Mouse (Mus musculus) kidney, embryonic 16.5 days (tissue): ENCODE measurements around the gene Higd2a. TPM values are rescaled to one million over a fixed set of nuclear protein-coding genes. Genes with fewer than 3 reads are reported as not detected.
"Not testable (repeated sequence)": the region's sequence is repeated elsewhere in the genome, so short reads cannot be mapped to it uniquely, and the experiment has no call there.

Experiments used
- ATAC-seq: fragments of 200-750 bp; cut with Nextera tagmentation; 2 replicates; pipeline ENCODE4 v1.8.0; 2017; ENCODE audit warnings: moderate TSS enrichment; ENCODE audit not compliant: low FRiP score, low TSS enrichment
- H3K27ac ChIP-seq: fragments of 300-500 bp; sonication (generic); 2 replicates; pipeline ENCODE4 v1.5.1; 2014; ENCODE audit warnings: low read length
- H3K27me3 ChIP-seq: fragments of 300-500 bp; sonication (generic); 2 replicates; pipeline ENCODE4 v1.6.1; 2014; ENCODE audit warnings: low read length, control low read depth, mixed read lengths; ENCODE audit not compliant: insufficient read depth
- H3K36me3 ChIP-seq: fragments of 300-500 bp; sonication (generic); 2 replicates; pipeline ENCODE4 v1.6.1; 2014; ENCODE audit warnings: low read length, control low read depth, mixed read lengths; ENCODE audit not compliant: insufficient read depth
- H3K4me1 ChIP-seq: fragments of 300-500 bp; sonication (generic); 2 replicates; pipeline ENCODE4 v1.6.1; 2014; ENCODE audit warnings: low read length, control low read depth, mixed read lengths; ENCODE audit not compliant: insufficient read depth
- H3K4me2 ChIP-seq: fragments of 300-500 bp; sonication (generic); replicated peaks from 2 replicates; pipeline ENCODE4 v1.6.1; 2014; ENCODE audit warnings: low read depth, low read length
- H3K4me3 ChIP-seq: fragments of 300-500 bp; sonication (generic); 2 replicates; pipeline ENCODE4 v1.5.1; 2014; ENCODE audit warnings: mild to moderate bottlenecking, low read length
- H3K9ac ChIP-seq: fragments of 300-500 bp; sonication (generic); replicated peaks from 2 replicates; pipeline ENCODE4 v1.6.1; 2014; ENCODE audit warnings: low read length
- H3K9me3 ChIP-seq: fragments of 300-500 bp; sonication (generic); 2 replicates; pipeline ENCODE4 v1.6.1; 2016; ENCODE audit warnings: low read length, control low read depth
- whole genome bisulfite sequencing: fragments of 180-500 bp; shearing (Covaris S2); extraction: QIAGEN DNeasy Blood & Tissue Kit; methylation state at CpG from one replicate; pipeline ENCODE4 v1.1.7; 2014; 5-methylcytosine and 5-hydroxymethylcytosine counted together
- polyA plus RNA-seq: library from polyadenylated mRNA; unstranded; fragments of >200 nt; fragmentation: Nextera tagmentation; extraction: Ambion mirVana; gene quantifications from 2 replicates; pipeline ENCODE4 v1.2.1, GENCODE M21; 2015

Higd2a gene
- polyA plus RNA-seq, 1 experiment from 2014 or later = 208 TPM

GRCm38 (mm10) chr13:54610613-54610971 lies 20.6 kb downstream of the Higd2a start:
- no peak for ATAC-seq
- peak overlapping the region; percentile 74 for H3K4me3 ChIP-seq

GRCm38 (mm10) chr13:54610972-54611754 lies 21.2 kb downstream of the Higd2a start, which contains the start of gene Cltb:
Gene Cltb (minus strand): TSS chr13:54611344.
- peak within 1 kb of the TSS; percentile 74 for H3K4me3 ChIP-seq
- H3K4me2 ChIP-seq = peak within 1 kb of the TSS; percentile 84
- H3K9ac ChIP-seq = peak within 1 kb of the TSS; percentile 80
- under 1% methylated on average over 63 of the region's 66 CpGs for WGBS
- H3K9me3 ChIP-seq = no peaks in the 10 kb centered on the region
- H3K27ac ChIP-seq = peak within 1 kb of the TSS; percentile 63
- ATAC-seq = peak; percentile 79
- 0 out of 2 replicates have a peak, but pooled peaks cover 3% of the 10 kb centered on the region for H3K36me3 ChIP-seq
- no peaks in the 10 kb centered on the region for H3K27me3 ChIP-seq
- H3K4me1 ChIP-seq = peaks cover 21% of the 10 kb centered on the region

More at GRCm38 (mm10) chr13:54610613-54610971, 20.6 kb downstream of the Higd2a start:
- Histone ChIP-seq H3K9me3 (no peaks in the 10 kb centered on the region), H3K4me2 (peak overlapping the region; percentile 84), H3K27ac (0 out of 2 replicates have a peak overlapping the region, but pooled peaks have one; percentile 63), H3K36me3 (0 out of 2 replicates have a peak, but pooled peaks cover 3% of the 10 kb centered on the region), H3K27me3 (no peaks in the 10 kb centered on the region), H3K4me1 (peaks cover 21% of the 10 kb centered on the region), H3K9ac (peak overlapping the region; percentile 80)
- WGBS = 11% methylated on average over 13 of the region's 13 CpGs

GRCm38 (mm10) chr13:54613141-54613540 lies 23.1 kb downstream of the Higd2a start:
- not testable (repeated sequence) for H3K9me3 ChIP-seq, H3K27me3 ChIP-seq, H3K4me2 ChIP-seq, H3K27ac ChIP-seq, ATAC-seq, H3K4me3 ChIP-seq, H3K9ac ChIP-seq, H3K36me3 ChIP-seq
- 86% methylated on average over 8 of the region's 8 CpGs for WGBS
- H3K4me1 ChIP-seq = peaks cover 21% of the 10 kb centered on the region

GRCm38 (mm10) chr13:54616307-54616706 lies 26.3 kb downstream of the Higd2a start:
- Histone ChIP-seq H3K27me3 (no peaks in the 10 kb centered on the region), H3K27ac (no peak overlapping the region), H3K36me3 (no peaks in the 10 kb centered on the region), H3K9ac (no peak overlapping the region), H3K4me2 (no peak overlapping the region), H3K4me3 (no peak overlapping the region), H3K4me1 (peaks cover 7% of the 10 kb centered on the region), H3K9me3 (no peaks in the 10 kb centered on the region)
- no peak for ATAC-seq
- 78% methylated on average over 8 of the region's 8 CpGs for WGBS

GRCm38 (mm10) chr13:54616998-54617397 lies 27.0 kb downstream of the Higd2a start:
- Histone ChIP-seq H3K9me3 (no peaks in the 10 kb centered on the region), H3K4me3 (no peak overlapping the region), H3K27me3 (no peaks in the 10 kb centered on the region), H3K27ac (no peak overlapping the region), H3K4me2 (no peak overlapping the region), H3K36me3 (no peaks in the 10 kb centered on the region), H3K4me1 (peaks cover 2% of the 10 kb centered on the region; the same call in 1 of the 2 replicates), H3K9ac (no peak overlapping the region)
- no peak for ATAC-seq
- 65% methylated on average over 6 of the region's 6 CpGs for WGBS

GRCm38 (mm10) chr13:54621155-54621932 lies 31.3 kb downstream of the Higd2a start, which contains the start of gene Faf2:
Gene Faf2 (plus strand): TSS chr13:54621784.
- 11% methylated on average over 44 of the region's 44 CpGs for WGBS
- peaks cover 8% of the 10 kb centered on the region; the same call in 1 of the 2 replicates for H3K36me3 ChIP-seq
- no peaks in the 10 kb centered on the region for H3K27me3 ChIP-seq
- peak within 1 kb of the TSS; percentile 83 for H3K27ac ChIP-seq
- ATAC-seq = peak; percentile 98
- no peaks in the 10 kb centered on the region for H3K9me3 ChIP-seq
- peak within 1 kb of the TSS; percentile 98 for H3K4me3 ChIP-seq
- peak within 1 kb of the TSS; percentile 97 for H3K9ac ChIP-seq
- peak within 1 kb of the TSS; percentile 91 for H3K4me2 ChIP-seq
- peaks cover 13% of the 10 kb centered on the region for H3K4me1 ChIP-seq

GRCm38 (mm10) chr13:54621960-54622521 lies 32.0 kb downstream of the Higd2a start:
- WGBS = under 1% methylated on average over 27 of the region's 27 CpGs
- H3K27me3 ChIP-seq = no peaks in the 10 kb centered on the region
- H3K27ac ChIP-seq = peak overlapping the region; percentile 83

GRCm38 (mm10) chr13:54629128-54629527 lies 39.1 kb downstream of the Higd2a start:
- WGBS = 68% methylated on average over 4 of the region's 4 CpGs

More at GRCm38 (mm10) chr13:54621960-54622521, 32.0 kb downstream of the Higd2a start:
- Histone ChIP-seq H3K9ac (peak overlapping the region; percentile 97), H3K36me3 (peaks cover 8% of the 10 kb centered on the region; the same call in 1 of the 2 replicates), H3K9me3 (no peaks in the 10 kb centered on the region), H3K4me3 (peak overlapping the region; percentile 98), H3K4me1 (peaks cover 13% of the 10 kb centered on the region), H3K4me2 (peak overlapping the region; percentile 91)
- peak; percentile 32; the same call in 1 of the 2 replicates for ATAC-seq

GRCm38 (mm10) chr13:54632731-54633277 lies 42.8 kb downstream of the Higd2a start:
- no peak overlapping the region for H3K27ac ChIP-seq
- H3K27me3 ChIP-seq = no peaks in the 10 kb centered on the region
- no peak for ATAC-seq
- 62% methylated on average over 3 of the region's 3 CpGs for WGBS
- no peak overlapping the region for H3K4me3 ChIP-seq
- no peaks in the 10 kb centered on the region for H3K4me1 ChIP-seq
- H3K9ac ChIP-seq = no peak overlapping the region
- no peaks in the 10 kb centered on the region for H3K9me3 ChIP-seq
- peaks cover 7% of the 10 kb centered on the region; the same call in 1 of the 2 replicates for H3K36me3 ChIP-seq
- H3K4me2 ChIP-seq = no peak overlapping the region

More at GRCm38 (mm10) chr13:54629128-54629527, 39.1 kb downstream of the Higd2a start:
- no peak for ATAC-seq
- Histone ChIP-seq H3K9ac (no peak overlapping the region), H3K36me3 (peaks cover 15% of the 10 kb centered on the region; the same call in 1 of the 2 replicates), H3K9me3 (no peaks in the 10 kb centered on the region), H3K27me3 (no peaks in the 10 kb centered on the region), H3K4me3 (no peak overlapping the region), H3K4me2 (no peak overlapping the region), H3K4me1 (no peaks in the 10 kb centered on the region), H3K27ac (no peak overlapping the region)
